Mouse (Mus musculus): ENCODE data around the gene Cyld. TPM values are rescaled to one million over a fixed set of nuclear protein-coding genes. Genes with fewer than 3 reads are reported as not detected.

The Cyld gene
- polyA plus RNA-seq, 1 experiment from 2014 or later = 7.4 TPM

GRCm38 (mm10) chr8:88796651-88797050, 99.8 kb downstream of the Cyld start:
- no peak overlapping the region for H3K9ac ChIP-seq (ENCODE audit: low read length)
- 0 out of 2 replicates have a peak, but pooled peaks cover 3% of the 10 kb centered on the region for H3K4me1 ChIP-seq (replicated peaks; ENCODE audit: control insufficient read depth, insufficient read depth)
- H3K4me2 ChIP-seq (replicated peaks; ENCODE audit: low read depth) = no peak overlapping the region
- 78% methylated on average over 9 of the region's 9 CpGs for WGBS
- DNase-seq (ENCODE audit: low spot score) (no peak), ATAC-seq (ENCODE audit: low FRiP score, low TSS enrichment) (no peak)
- H3K4me3 ChIP-seq (ENCODE audit: low read depth, low read length) = no peak overlapping the region
- TF ChIP-seq EP300 (optimal IDR thresholded peaks at IDR 0.05) (no peak), CTCF (IDR thresholded peaks at IDR 0.05; ENCODE audit: low read depth) (no peak)
- no peak overlapping the region for H3K27ac ChIP-seq (replicated peaks)
- no peaks in the 10 kb centered on the region for H3K27me3 ChIP-seq (ENCODE audit: control insufficient read depth, insufficient read depth, low read length)
- no peaks in the 10 kb centered on the region for H3K36me3 ChIP-seq (ENCODE audit: control insufficient read depth, insufficient read depth, low read length)
- no peaks in the 10 kb centered on the region for H3K9me3 ChIP-seq (ENCODE audit: control insufficient read depth, low read length)

Other genes starting within 250 kb of the Cyld start
- gene Nkd1, start 175.7 kb upstream of the Cyld start, polyA plus RNA-seq (2015; fragmentation: Nextera tagmentation; extraction: Ambion mirVana) = 57.4 and 58.8 TPM in 2 replicates
- 2.0 and 2.1 TPM in 2 replicates for gene Snx20, start 60.9 kb upstream of the Cyld start, polyA plus RNA-seq (2015; fragmentation: Nextera tagmentation; extraction: Ambion mirVana)
- gene Nod2, start 49.7 kb upstream of the Cyld start, polyA plus RNA-seq (2015; fragmentation: Nextera tagmentation; extraction: Ambion mirVana) = 0.12 and 0.15 TPM in 2 replicates